Mouse (Mus musculus): ENCODE results near the gene Dnajb14.

Gene Dnajb14

GRCm38 (mm10) chr3:137864124-137864987 lies 3.1 kb upstream of the Dnajb14 start, which contains the start of gene H2afz:
Gene H2afz (plus strand): TSS chr3:137864487.
- 1% methylated on average over 105 of the region's 115 CpGs for WGBS

DNA sequence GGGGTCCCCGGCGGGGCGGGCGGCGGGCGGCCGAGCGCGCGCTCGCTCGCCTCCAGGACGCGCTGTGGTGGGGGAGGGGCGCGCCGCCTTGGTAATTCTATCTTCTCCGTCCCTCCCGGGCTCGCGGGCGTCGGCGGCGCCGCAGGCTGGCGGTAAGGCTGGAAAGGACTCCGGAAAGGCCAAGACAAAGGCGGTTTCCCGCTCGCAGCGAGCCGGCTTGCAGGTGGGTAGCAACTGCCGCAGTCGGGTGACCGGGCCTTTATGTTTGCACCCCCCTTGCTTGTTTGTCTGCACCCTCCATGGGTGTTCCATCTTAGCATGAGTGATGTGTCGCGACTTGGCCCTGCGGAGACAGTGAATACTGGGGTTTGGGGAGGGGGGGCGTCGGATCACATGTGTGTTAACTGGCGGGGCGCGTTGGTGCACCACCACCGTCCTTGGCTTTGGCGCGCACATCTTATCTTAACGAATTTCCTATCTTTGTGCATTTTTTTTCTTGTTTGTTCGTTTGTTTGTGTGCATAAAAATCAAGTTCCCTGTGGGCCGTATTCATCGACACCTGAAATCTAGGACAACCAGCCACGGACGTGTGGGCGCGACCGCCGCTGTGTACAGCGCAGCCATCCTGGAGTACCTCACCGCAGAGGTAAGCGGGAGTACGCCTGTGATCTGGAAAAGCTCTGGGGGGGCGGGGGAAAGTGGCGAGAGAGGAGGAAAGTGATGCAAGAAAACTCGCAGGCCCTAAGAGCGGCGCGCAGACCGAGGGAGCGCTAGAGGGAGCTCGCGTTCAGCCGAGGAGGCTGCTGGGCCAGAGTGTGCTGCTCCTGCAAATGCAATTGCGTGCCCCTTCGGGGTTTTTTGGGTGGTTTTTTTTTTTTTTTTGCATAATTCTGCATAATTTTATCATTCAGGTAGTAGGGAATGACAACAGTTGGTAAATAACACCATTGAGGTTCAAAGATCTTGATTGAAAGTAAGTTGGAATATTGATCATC lies 2.2 kb upstream of the Dnajb14 start:
- WGBS, result under 1% methylated on average over 64 of the region's 74 CpGs

GRCm38 (mm10) chr3:137867133-137867436 lies 390 bp upstream of the Dnajb14 start:
- 4% methylated on average over 2 of the region's 2 CpGs for WGBS

DNA sequence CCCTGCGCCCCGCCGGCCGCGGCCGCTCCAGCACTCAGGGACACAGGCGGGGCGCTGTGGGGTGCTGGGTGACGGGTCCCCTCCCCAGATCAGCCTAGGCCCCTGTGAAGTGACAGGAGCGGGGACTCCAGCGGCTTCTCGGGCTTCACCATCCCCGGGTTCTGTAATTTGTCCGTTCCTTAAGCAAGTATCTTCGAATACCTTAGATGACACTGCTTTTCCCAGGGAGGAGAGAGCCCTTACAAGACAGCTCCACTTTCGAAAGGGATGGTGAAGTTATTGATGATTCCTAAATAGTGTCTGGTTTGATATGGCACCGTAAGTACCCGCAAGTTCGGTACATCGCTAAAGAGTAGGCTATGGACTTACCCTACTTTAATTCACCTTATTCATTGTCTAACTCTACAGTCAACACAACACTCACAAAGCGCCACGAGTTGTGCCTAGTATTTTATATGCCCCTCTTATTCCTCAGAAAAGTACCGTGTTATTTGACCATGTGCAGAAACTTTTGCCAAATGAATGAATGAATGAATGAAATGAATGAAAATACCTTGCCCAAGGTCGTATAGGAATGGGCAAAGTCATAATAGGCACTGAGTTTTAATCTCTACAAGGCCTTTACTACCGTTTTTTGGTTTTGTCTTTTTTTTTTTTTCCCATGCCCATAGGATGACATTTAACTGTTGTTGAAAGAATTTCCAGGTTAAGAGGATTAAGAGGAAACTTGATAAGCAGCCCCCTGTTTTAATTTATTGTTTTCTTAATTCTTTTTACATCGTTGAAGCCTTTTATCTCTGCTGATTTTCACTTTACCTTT lies 829 bp downstream of the Dnajb14 start:
- WGBS, result under 1% methylated on average over 26 of the region's 26 CpGs

- 92% methylated on average over 9 of the region's 9 CpGs for WGBS
These were observed 1.9 kb downstream of the Dnajb14 start for GRCm38 (mm10) chr3:137869395-137869794.

DNA sequence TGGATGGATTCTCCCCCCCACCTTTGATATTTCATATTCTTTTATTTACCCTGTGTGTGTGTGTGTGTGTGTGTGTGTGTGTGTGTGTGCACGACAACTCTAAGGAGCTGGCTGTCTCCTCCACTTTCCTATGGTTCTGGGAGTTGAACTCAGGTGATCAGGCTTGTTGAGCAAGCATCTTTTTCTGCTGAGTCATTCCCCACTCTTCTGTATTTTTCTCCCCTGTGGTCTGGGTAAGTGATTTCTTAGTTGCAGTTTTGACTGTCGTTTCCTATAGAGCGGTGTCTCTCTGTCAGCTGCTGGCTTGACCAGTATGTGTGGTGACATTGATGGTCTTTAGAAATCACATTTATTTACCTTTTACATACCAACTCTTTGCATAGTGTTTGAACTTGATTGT lies 11.8 kb downstream of the Dnajb14 start:
- 79% methylated on average over 3 of the region's 3 CpGs for WGBS

DNA sequence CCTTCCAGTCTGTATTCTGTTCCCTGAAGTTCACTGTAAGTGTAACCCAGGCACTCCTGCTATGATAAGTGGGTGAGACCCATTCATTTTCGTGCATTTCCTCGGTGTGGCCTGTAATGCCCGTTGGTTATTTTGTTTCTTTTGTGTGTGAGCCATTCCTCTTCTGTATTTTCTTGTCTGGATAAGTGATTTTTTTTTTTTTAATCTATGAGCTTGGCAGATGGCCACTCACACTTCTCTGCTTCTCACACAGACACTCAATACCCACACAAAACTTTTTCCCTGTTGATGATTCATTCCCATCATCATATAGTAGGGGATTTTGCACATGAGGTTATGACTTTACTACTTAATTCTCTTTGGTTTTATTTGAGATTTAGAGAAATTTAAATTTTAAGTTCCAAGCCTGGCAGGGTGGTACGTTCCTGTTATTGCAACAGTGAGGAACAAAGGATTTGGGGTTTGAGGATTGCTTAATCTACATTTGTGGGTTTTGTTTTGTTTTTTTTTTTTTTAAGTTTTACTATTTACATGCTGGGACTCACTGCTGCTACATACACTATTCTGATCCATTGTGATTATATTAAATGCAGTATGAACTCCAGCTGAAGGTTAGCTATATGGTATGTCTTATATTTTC lies 12.8 kb downstream of the Dnajb14 start:
- WGBS, result 41% methylated on average over 4 of the region's 4 CpGs

DNA sequence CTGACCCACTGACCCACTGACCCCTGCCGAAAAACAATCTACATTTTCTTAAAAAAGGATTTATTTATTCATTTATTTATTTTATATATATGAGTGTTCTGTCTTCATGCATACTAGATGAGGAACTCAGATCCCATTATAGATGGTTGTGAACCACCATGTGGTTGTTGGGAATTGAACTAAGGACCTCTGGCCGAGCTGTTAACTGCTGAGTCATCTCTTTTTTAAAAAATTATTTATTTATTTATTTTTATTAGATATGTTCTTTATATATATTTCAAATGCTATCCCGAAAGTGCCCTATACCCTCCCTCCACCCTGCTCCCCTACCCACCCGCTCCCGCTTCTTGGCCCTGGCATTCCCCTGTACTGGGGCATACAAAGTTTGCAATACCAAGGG lies 13.6 kb downstream of the Dnajb14 start:
- 95% methylated on average over 5 of the region's 5 CpGs for WGBS

- WGBS, result 70% methylated on average over 7 of the region's 7 CpGs
These were observed 20.5 kb downstream of the Dnajb14 start for GRCm38 (mm10) chr3:137887961-137888360.

DNA sequence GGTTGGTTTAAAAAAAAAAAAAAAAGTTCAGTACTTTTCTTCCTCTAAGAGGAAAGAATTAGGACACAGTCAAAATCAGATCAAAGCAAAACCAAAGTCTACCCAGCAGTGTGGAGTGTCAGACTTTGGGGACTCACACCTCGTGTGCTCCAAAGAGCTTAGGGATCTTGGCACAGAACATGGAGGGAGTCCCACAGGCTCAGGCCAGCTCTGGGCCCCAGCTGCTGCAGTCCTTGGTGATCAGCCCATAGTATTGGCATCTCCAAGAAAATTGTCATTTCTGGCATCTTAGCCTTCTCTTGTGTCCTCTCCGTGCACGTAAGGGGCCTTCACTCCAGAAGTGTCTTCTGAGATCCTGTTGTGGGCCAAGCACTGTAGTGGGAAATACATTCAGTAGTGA lies 23.6 kb downstream of the Dnajb14 start:
- WGBS, result 71% methylated on average over 3 of the region's 3 CpGs

DNA sequence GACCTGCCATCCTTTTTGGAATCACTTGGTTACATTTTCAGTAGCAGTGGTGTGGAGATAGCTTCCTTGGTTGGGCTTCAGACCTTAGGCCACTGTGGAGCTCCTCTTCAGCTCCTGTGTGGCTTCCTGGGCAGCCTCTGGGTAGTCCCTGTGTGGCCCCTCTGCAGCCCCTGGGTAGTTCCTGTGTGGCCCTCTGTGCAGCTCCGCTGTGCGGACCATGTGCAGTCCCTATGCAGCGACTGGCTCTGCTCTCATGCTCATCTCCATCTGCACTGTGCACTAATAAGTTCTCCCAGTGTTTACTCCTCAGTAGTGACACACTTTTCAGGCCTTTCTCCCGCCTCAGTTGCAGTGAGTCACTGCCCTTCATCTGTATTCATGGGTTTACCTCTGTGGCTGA lies 24.6 kb downstream of the Dnajb14 start:
- 81% methylated on average over 4 of the region's 4 CpGs for WGBS

DNA sequence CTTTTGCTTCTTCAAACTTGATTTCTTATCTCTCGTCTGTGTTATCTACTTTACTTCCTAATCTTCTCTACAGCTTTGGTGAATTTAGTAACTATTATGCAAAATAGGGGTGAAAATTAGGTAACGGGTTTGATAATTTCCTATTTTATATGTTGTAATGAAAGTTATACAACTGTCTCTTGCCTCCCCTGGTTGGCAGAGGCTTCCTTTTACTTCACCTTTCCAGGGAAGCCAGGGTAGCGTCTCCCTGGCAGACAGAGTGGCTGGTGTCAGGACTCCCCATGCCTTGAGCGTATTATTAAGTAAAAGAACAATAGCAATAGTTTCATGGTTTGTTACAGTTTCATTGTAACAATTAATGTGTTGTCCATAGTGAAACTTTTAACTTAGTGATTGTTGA lies 26.3 kb downstream of the Dnajb14 start:
- 92% methylated on average over 4 of the region's 4 CpGs for WGBS

- 97% methylated on average over 3 of the region's 3 CpGs for WGBS
These were observed 27.7 kb downstream of the Dnajb14 start for GRCm38 (mm10) chr3:137895196-137895595.

- 64% methylated on average over 4 of the region's 4 CpGs for WGBS
These were observed 28.9 kb downstream of the Dnajb14 start for GRCm38 (mm10) chr3:137896386-137896785.

GRCm38 (mm10) chr3:137896867-137897266 lies 29.4 kb downstream of the Dnajb14 start:
- 98% methylated on average over 3 of the region's 3 CpGs for WGBS

- WGBS, result 71% methylated on average over 5 of the region's 5 CpGs
These were observed 30.2 kb downstream of the Dnajb14 start for GRCm38 (mm10) chr3:137897685-137898084.

DNA sequence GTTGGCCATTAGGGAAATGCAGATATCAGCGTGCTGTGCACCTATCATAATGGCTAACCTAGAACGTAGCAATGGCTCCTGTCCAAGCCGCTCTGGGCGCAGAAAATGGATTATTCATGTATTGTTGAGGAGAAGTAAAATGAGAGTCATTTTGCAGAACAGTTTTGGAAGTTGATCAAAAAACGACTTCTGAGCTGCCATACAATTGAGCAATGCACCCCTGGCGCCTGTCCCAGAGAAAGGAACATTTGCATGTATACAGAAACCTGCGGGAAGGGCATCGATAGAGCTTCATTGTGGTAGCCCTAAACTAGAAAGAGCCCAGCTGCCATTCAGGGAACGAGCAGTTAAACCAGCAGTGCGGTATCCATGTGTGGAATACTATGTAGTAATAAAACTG lies 32.7 kb downstream of the Dnajb14 start:
- WGBS, result 35% methylated on average over 10 of the region's 10 CpGs

- WGBS, result 73% methylated on average over 2 of the region's 2 CpGs
These were observed 45.6 kb downstream of the Dnajb14 start for GRCm38 (mm10) chr3:137913093-137913492.

- 83% methylated on average over 1 of the region's 1 CpGs for WGBS
These were observed 47.1 kb downstream of the Dnajb14 start for GRCm38 (mm10) chr3:137914567-137914966.

DNA sequence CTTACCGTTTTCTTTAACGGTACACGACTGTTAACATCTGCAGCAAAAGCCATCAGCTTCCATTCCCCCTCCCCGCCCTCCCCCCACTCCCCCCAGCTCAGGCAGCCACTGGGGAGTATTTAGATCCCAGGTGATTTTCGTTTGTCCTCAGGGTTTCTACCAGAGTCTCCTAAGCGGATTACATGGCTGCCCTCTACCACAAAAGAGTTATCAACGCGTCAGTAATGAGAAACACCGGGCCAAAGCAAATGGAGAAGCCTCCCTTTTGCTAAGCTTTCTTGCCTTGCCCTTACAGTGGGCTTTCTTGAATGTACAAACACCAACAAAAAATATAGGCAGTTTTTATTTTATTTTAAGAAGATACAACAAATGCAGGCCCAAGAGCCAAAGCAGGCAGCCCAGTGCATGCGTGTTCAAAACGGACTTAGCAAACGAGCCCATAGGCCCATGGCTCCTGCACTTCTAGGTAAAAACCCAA lies 50.3 kb downstream of the Dnajb14 start:
- 8% methylated on average over 12 of the region's 12 CpGs for WGBS

All from cerebral cortex, adult 2 months (tissue).